Mouse (Mus musculus): Measurements from ENCODE around the gene Krt8. TPM values are rescaled to one million over a fixed set of nuclear protein-coding genes. Genes with fewer than 3 reads are reported as not detected.

Gene Krt8
- polyA plus RNA-seq (2012; rRNA removed), result 0.25 TPM in 2 replicates

- H3K4me3 ChIP-seq (ENCODE audit: insufficient read depth, low read length), result no peak within 1 kb of the TSS
- H3K4me1 ChIP-seq (ENCODE audit: control insufficient read depth, insufficient read depth, low read length), result no peaks in the 10 kb centered on the region
- TF ChIP-seq CTCF (IDR thresholded peaks at IDR 0.05; ENCODE audit: extremely low read depth, insufficient read depth, low read length), result no peak
- no peak for TF ChIP-seq POLR2A (IDR thresholded peaks at IDR 0.05; ENCODE audit: extremely low read depth, insufficient read depth, low read length)
- H3K27ac ChIP-seq (ENCODE audit: insufficient read depth, low read length), result no peak within 1 kb of the TSS
Measured at GRCm38 (mm10) chr15:102004189-102004588, at the start of gene Krt8. TSS of gene Krt8 (minus strand) at chr15:102004482.

- no peak overlapping the region for H3K27ac ChIP-seq (ENCODE audit: insufficient read depth, low read length)
Measured at GRCm38 (mm10) chr15:102051920-102052683, 47.8 kb upstream of the Krt8 start.

GRCm38 (mm10) chr15:102049871-102050270, 45.6 kb upstream of the Krt8 start:
- Histone ChIP-seq H3K4me3 (ENCODE audit: insufficient read depth, low read length) (no peak overlapping the region), H3K4me1 (ENCODE audit: control insufficient read depth, insufficient read depth, low read length) (no peaks in the 10 kb centered on the region), H3K27ac (ENCODE audit: insufficient read depth, low read length) (no peak overlapping the region)
- TF ChIP-seq POLR2A (IDR thresholded peaks at IDR 0.05; ENCODE audit: extremely low read depth, insufficient read depth, low read length) (no peak), CTCF (IDR thresholded peaks at IDR 0.05; ENCODE audit: extremely low read depth, insufficient read depth, low read length) (no peak)

More at GRCm38 (mm10) chr15:102051920-102052683, 47.8 kb upstream of the Krt8 start:
- H3K4me1 ChIP-seq (ENCODE audit: control insufficient read depth, insufficient read depth, low read length), result no peaks in the 10 kb centered on the region
- TF ChIP-seq POLR2A (IDR thresholded peaks at IDR 0.05; ENCODE audit: extremely low read depth, insufficient read depth, low read length) (peak; percentile 50; the same call in 1 of the 2 replicates), CTCF (IDR thresholded peaks at IDR 0.05; ENCODE audit: extremely low read depth, insufficient read depth, low read length) (no peak)
- peak overlapping the region; percentile 59 for H3K4me3 ChIP-seq (ENCODE audit: insufficient read depth, low read length)

- Histone ChIP-seq H3K27ac (ENCODE audit: insufficient read depth, low read length) (no peak overlapping the region), H3K4me3 (ENCODE audit: insufficient read depth, low read length) (no peak overlapping the region), H3K4me1 (ENCODE audit: control insufficient read depth, insufficient read depth, low read length) (no peaks in the 10 kb centered on the region)
- TF ChIP-seq CTCF (IDR thresholded peaks at IDR 0.05; ENCODE audit: extremely low read depth, insufficient read depth, low read length) (no peak), POLR2A (IDR thresholded peaks at IDR 0.05; ENCODE audit: extremely low read depth, insufficient read depth, low read length) (no peak)
Measured at GRCm38 (mm10) chr15:102048006-102048405, 43.7 kb upstream of the Krt8 start.

- Histone ChIP-seq H3K4me3 (ENCODE audit: insufficient read depth, low read length) (no peak overlapping the region), H3K4me1 (ENCODE audit: control insufficient read depth, insufficient read depth, low read length) (no peaks in the 10 kb centered on the region), H3K27ac (ENCODE audit: insufficient read depth, low read length) (no peak overlapping the region)
- TF ChIP-seq CTCF (IDR thresholded peaks at IDR 0.05; ENCODE audit: extremely low read depth, insufficient read depth, low read length), result no peak
- no peak for TF ChIP-seq POLR2A (IDR thresholded peaks at IDR 0.05; ENCODE audit: extremely low read depth, insufficient read depth, low read length)
Measured at GRCm38 (mm10) chr15:102045691-102046090, 41.4 kb upstream of the Krt8 start.

GRCm38 (mm10) chr15:102044745-102045144, 40.5 kb upstream of the Krt8 start:
- TF ChIP-seq POLR2A (IDR thresholded peaks at IDR 0.05; ENCODE audit: extremely low read depth, insufficient read depth, low read length) (no peak), CTCF (IDR thresholded peaks at IDR 0.05; ENCODE audit: extremely low read depth, insufficient read depth, low read length) (no peak)

GRCm38 (mm10) chr15:102041951-102042350, 37.7 kb upstream of the Krt8 start:
- TF ChIP-seq POLR2A (IDR thresholded peaks at IDR 0.05; ENCODE audit: extremely low read depth, insufficient read depth, low read length) (no peak), CTCF (IDR thresholded peaks at IDR 0.05; ENCODE audit: extremely low read depth, insufficient read depth, low read length) (no peak)
- H3K4me3 ChIP-seq (ENCODE audit: insufficient read depth, low read length), result no peak overlapping the region
- H3K27ac ChIP-seq (ENCODE audit: insufficient read depth, low read length), result no peak overlapping the region

More at GRCm38 (mm10) chr15:102044745-102045144, 40.5 kb upstream of the Krt8 start:
- H3K4me3 ChIP-seq (ENCODE audit: insufficient read depth, low read length), result no peak overlapping the region
- no peaks in the 10 kb centered on the region for H3K4me1 ChIP-seq (ENCODE audit: control insufficient read depth, insufficient read depth, low read length)
- no peak overlapping the region for H3K27ac ChIP-seq (ENCODE audit: insufficient read depth, low read length)

GRCm38 (mm10) chr15:102040277-102040676, 36.0 kb upstream of the Krt8 start:
- Histone ChIP-seq H3K27ac (ENCODE audit: insufficient read depth, low read length) (no peak overlapping the region), H3K4me3 (ENCODE audit: insufficient read depth, low read length) (no peak overlapping the region), H3K4me1 (ENCODE audit: control insufficient read depth, insufficient read depth, low read length) (no peaks in the 10 kb centered on the region)
- no peak for TF ChIP-seq POLR2A (IDR thresholded peaks at IDR 0.05; ENCODE audit: extremely low read depth, insufficient read depth, low read length)
- TF ChIP-seq CTCF (IDR thresholded peaks at IDR 0.05; ENCODE audit: extremely low read depth, insufficient read depth, low read length), result no peak

More at GRCm38 (mm10) chr15:102041951-102042350, 37.7 kb upstream of the Krt8 start:
- H3K4me1 ChIP-seq (ENCODE audit: control insufficient read depth, insufficient read depth, low read length), result no peaks in the 10 kb centered on the region

- TF ChIP-seq POLR2A (IDR thresholded peaks at IDR 0.05; ENCODE audit: extremely low read depth, insufficient read depth, low read length) (no peak), CTCF (IDR thresholded peaks at IDR 0.05; ENCODE audit: extremely low read depth, insufficient read depth, low read length) (no peak)
- no peak overlapping the region for H3K27ac ChIP-seq (ENCODE audit: insufficient read depth, low read length)
- H3K4me1 ChIP-seq (ENCODE audit: control insufficient read depth, insufficient read depth, low read length), result no peaks in the 10 kb centered on the region
- H3K4me3 ChIP-seq (ENCODE audit: insufficient read depth, low read length), result no peak overlapping the region
Measured at GRCm38 (mm10) chr15:102034121-102035053, 30.1 kb upstream of the Krt8 start.
